Mouse (Mus musculus) neural tube, embryonic 14.5 days (tissue): ENCODE measurements around the gene Usp17la. TPM values are rescaled to one million over a fixed set of nuclear protein-coding genes. Genes with fewer than 3 reads are reported as not detected.
"Not testable (repeated sequence)": the region's sequence is repeated elsewhere in the genome, so short reads cannot be mapped to it uniquely, and the experiment has no call there.

ENCODE experiments used
- ATAC-seq: fragments of 200-750 bp; cut with Nextera tagmentation; 2 replicates; pipeline ENCODE4 v1.8.0; 2017; ENCODE audit warnings: low read depth, mild to moderate bottlenecking, moderate TSS enrichment, moderate library complexity
- H3K27ac ChIP-seq: fragments of 300-500 bp; sonication (generic); 2 replicates; pipeline ENCODE4 v1.5.1; 2014; ENCODE audit warnings: low read depth, mild to moderate bottlenecking, control low read depth, low read length, moderate library complexity, mixed read lengths
- H3K27me3 ChIP-seq: fragments of 300-500 bp; sonication (generic); 2 replicates; pipeline ENCODE4 v1.6.1; 2014; ENCODE audit warnings: low read length; ENCODE audit not compliant: control insufficient read depth, insufficient read depth
- H3K36me3 ChIP-seq: fragments of 300-500 bp; sonication (generic); 2 replicates; pipeline ENCODE4 v1.6.1; 2014; ENCODE audit warnings: low read length, mixed read lengths; ENCODE audit not compliant: control insufficient read depth, insufficient read depth
- H3K4me1 ChIP-seq: fragments of 300-500 bp; sonication (generic); 2 replicates; pipeline ENCODE4 v1.6.1; 2014; ENCODE audit warnings: low read length; ENCODE audit not compliant: control insufficient read depth, insufficient read depth
- H3K4me2 ChIP-seq: fragments of 300-500 bp; sonication (generic); 2 replicates; pipeline ENCODE4 v1.6.1; 2014; ENCODE audit warnings: mild to moderate bottlenecking, low read depth, low read length, control low read depth
- H3K4me3 ChIP-seq: fragments of 300-500 bp; sonication (generic); 2 replicates; pipeline ENCODE4 v1.5.1; 2014; ENCODE audit warnings: low read depth, low read length, control low read depth, mixed read lengths
- H3K9ac ChIP-seq: fragments of 300-500 bp; sonication (generic); replicated peaks from 2 replicates; pipeline ENCODE4 v1.6.1; 2014; ENCODE audit warnings: low read depth, mild to moderate bottlenecking, control low read depth, low read length, mixed read lengths
- H3K9me3 ChIP-seq: fragments of 300-500 bp; sonication (generic); 2 replicates; pipeline ENCODE4 v1.6.1; 2016; ENCODE audit warnings: low read length; ENCODE audit not compliant: control insufficient read depth
- WGBS: fragments of 180-500 bp; shearing (Covaris S2); extraction: QIAGEN DNeasy Blood & Tissue Kit; methylation state at CpG from one replicate; pipeline ENCODE4 v1.1.7; 2014; 5-methylcytosine and 5-hydroxymethylcytosine counted together
- polyA plus RNA-seq: library from polyadenylated mRNA; unstranded; fragments of >200 nt; fragmentation: Nextera tagmentation; extraction: Ambion mirVana; gene quantifications from 2 replicates; pipeline ENCODE4 v1.2.1, GENCODE M21; 2014

The Usp17la gene
- polyA plus RNA-seq, result not detected in 2 replicates

- 93% methylated on average over 2 of the region's 2 CpGs for WGBS
- not testable (repeated sequence) for H3K27me3 ChIP-seq, H3K9me3 ChIP-seq, H3K9ac ChIP-seq, H3K4me1 ChIP-seq, ATAC-seq, H3K27ac ChIP-seq, H3K4me3 ChIP-seq, H3K36me3 ChIP-seq, H3K4me2 ChIP-seq
Observed at GRCm38 (mm10) chr7:104856709-104857108, at the start of gene Usp17la. Gene Usp17la (plus strand): TSS chr7:104857009.

- not testable (repeated sequence) for ATAC-seq, H3K9me3 ChIP-seq, H3K27ac ChIP-seq, H3K27me3 ChIP-seq, H3K9ac ChIP-seq, H3K4me2 ChIP-seq, H3K36me3 ChIP-seq, H3K4me3 ChIP-seq, H3K4me1 ChIP-seq
- 88% methylated on average over 8 of the region's 8 CpGs for WGBS
Observed at GRCm38 (mm10) chr7:104810335-104810734, 46.5 kb upstream of the Usp17la start.

- no peak for ATAC-seq
- 68% methylated on average over 1 of the region's 1 CpGs for WGBS
- Histone ChIP-seq H3K4me3 (no peak within 1 kb of the TSS), H3K4me2 (no peak within 1 kb of the TSS), H3K27me3 (no peaks in the 10 kb centered on the region), H3K4me1 (no peaks in the 10 kb centered on the region), H3K9me3 (no peaks in the 10 kb centered on the region), H3K36me3 (no peaks in the 10 kb centered on the region), H3K9ac (no peak within 1 kb of the TSS), H3K27ac (no peak within 1 kb of the TSS)
Observed at GRCm38 (mm10) chr7:104842503-104842902, 14.3 kb upstream of the Usp17la start, which contains the start of gene Usp17lb. Gene Usp17lb (minus strand): TSS chr7:104842603.

GRCm38 (mm10) chr7:104843731-104844287 lies 13.0 kb upstream of the Usp17la start:
- ATAC-seq, result no peak

GRCm38 (mm10) chr7:104851546-104851945 lies 5.3 kb upstream of the Usp17la start:
- H3K4me3 ChIP-seq, H3K9me3 ChIP-seq, H3K36me3 ChIP-seq, H3K27ac ChIP-seq, H3K4me2 ChIP-seq, ATAC-seq, H3K27me3 ChIP-seq, H3K4me1 ChIP-seq, H3K9ac ChIP-seq: not testable (repeated sequence)
- 85% methylated on average over 2 of the region's 2 CpGs for WGBS

More at GRCm38 (mm10) chr7:104843731-104844287, 13.0 kb upstream of the Usp17la start:
- Histone ChIP-seq H3K9ac (no peak overlapping the region), H3K36me3 (no peaks in the 10 kb centered on the region), H3K9me3 (no peaks in the 10 kb centered on the region), H3K4me1 (no peaks in the 10 kb centered on the region), H3K4me3 (no peak overlapping the region), H3K27me3 (no peaks in the 10 kb centered on the region), H3K4me2 (no peak overlapping the region), H3K27ac (no peak overlapping the region)
- WGBS, result 77% methylated on average over 1 of the region's 1 CpGs

- Histone ChIP-seq H3K27ac (no peak overlapping the region), H3K4me1 (no peaks in the 10 kb centered on the region), H3K9ac (no peak overlapping the region), H3K9me3 (no peaks in the 10 kb centered on the region), H3K4me2 (no peak overlapping the region), H3K27me3 (no peaks in the 10 kb centered on the region), H3K36me3 (no peaks in the 10 kb centered on the region), H3K4me3 (no peak overlapping the region)
- ATAC-seq, result no peak
- WGBS, result 79% methylated on average over 3 of the region's 3 CpGs
Observed at GRCm38 (mm10) chr7:104855248-104855750, 1.5 kb upstream of the Usp17la start.

GRCm38 (mm10) chr7:104857683-104858082 lies 874 bp downstream of the Usp17la start:
- no peak overlapping the region for H3K27ac ChIP-seq
- ATAC-seq, result no peak
- no peak overlapping the region for H3K4me3 ChIP-seq
- WGBS, result 87% methylated on average over 1 of the region's 1 CpGs
- no peaks in the 10 kb centered on the region for H3K4me1 ChIP-seq
- no peak overlapping the region for H3K9ac ChIP-seq
- no peaks in the 10 kb centered on the region for H3K27me3 ChIP-seq
- no peak overlapping the region for H3K4me2 ChIP-seq
- no peaks in the 10 kb centered on the region for H3K36me3 ChIP-seq
- H3K9me3 ChIP-seq, result no peaks in the 10 kb centered on the region

- 83% methylated on average over 3 of the region's 3 CpGs for WGBS
Observed at GRCm38 (mm10) chr7:104861381-104861780, 4.6 kb downstream of the Usp17la start.

GRCm38 (mm10) chr7:104877731-104878130 lies 20.9 kb downstream of the Usp17la start, which contains the start of gene Olfr665:
Gene Olfr665 (plus strand): TSS chr7:104878031.
- Histone ChIP-seq H3K36me3 (no peaks in the 10 kb centered on the region), H3K9ac (no peak within 1 kb of the TSS), H3K27me3 (no peaks in the 10 kb centered on the region), H3K4me3 (no peak within 1 kb of the TSS), H3K9me3 (no peaks in the 10 kb centered on the region), H3K4me1 (no peaks in the 10 kb centered on the region), H3K4me2 (no peak within 1 kb of the TSS), H3K27ac (no peak within 1 kb of the TSS)
- no peak for ATAC-seq
- WGBS, result 49% methylated on average over 1 of the region's 1 CpGs

More at GRCm38 (mm10) chr7:104861381-104861780, 4.6 kb downstream of the Usp17la start:
- Histone ChIP-seq H3K4me3 (no peak overlapping the region), H3K4me2 (no peak overlapping the region), H3K27me3 (no peaks in the 10 kb centered on the region), H3K9me3 (no peaks in the 10 kb centered on the region), H3K4me1 (no peaks in the 10 kb centered on the region), H3K27ac (no peak overlapping the region), H3K36me3 (no peaks in the 10 kb centered on the region), H3K9ac (no peak overlapping the region)
- ATAC-seq, result no peak
